Mouse (Mus musculus): Measurements from ENCODE around the gene Tedc1. TPM values are rescaled to one million over a fixed set of nuclear protein-coding genes. Genes with fewer than 3 reads are reported as not detected.

Tedc1 gene
- polyA plus RNA-seq, 1 experiment from 2014 or later = 24.2 TPM

DNA sequence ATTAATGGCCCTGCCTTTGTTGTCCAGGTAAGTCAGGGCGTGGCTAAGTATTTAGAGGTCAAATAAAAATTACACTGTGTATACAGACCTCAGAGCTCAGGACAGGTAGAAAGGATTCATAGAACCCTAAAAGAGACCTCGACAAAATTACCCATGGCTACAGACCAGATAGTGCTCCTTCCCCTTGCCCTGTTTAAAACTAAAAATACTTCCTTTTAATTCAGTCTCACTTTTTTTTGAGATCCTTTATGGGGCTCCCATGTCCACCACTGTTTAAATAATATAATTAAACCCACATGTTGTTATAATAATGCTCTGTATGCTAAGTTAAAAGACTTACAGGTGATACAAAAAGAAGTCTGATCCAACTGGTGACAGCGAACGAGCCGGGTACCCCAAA lies 55.6 kb downstream of the Tedc1 start:
- Histone ChIP-seq H3K4me3 (ENCODE audit: low read depth, low read length) (no peak overlapping the region), H3K9me3 (ENCODE audit: control insufficient read depth, low read length) (no peaks in the 10 kb centered on the region), H3K36me3 (ENCODE audit: control insufficient read depth, insufficient read depth, low read length) (no peaks in the 10 kb centered on the region), H3K4me1 (replicated peaks; ENCODE audit: control insufficient read depth, insufficient read depth, low read length) (no peaks in the 10 kb centered on the region), H3K27me3 (replicated peaks; ENCODE audit: control insufficient read depth, insufficient read depth, low read length) (no peaks in the 10 kb centered on the region), H3K27ac (ENCODE audit: low read depth) (no peak overlapping the region), H3K4me2 (ENCODE audit: low read length) (no peak overlapping the region), H3K9ac (ENCODE audit: low read length) (no peak overlapping the region)
- no peak for ATAC-seq (replicated peaks; ENCODE audit: low FRiP score, low TSS enrichment, low read depth)
- no peak for DNase-seq (ENCODE audit: low spot score)
- WGBS = 81% methylated on average over 5 of the region's 5 CpGs

- ATAC-seq (replicated peaks; ENCODE audit: low FRiP score, low TSS enrichment, low read depth) (no peak), DNase-seq (ENCODE audit: low spot score) (no peak)
- Histone ChIP-seq H3K27me3 (replicated peaks; ENCODE audit: control insufficient read depth, insufficient read depth, low read length) (no peaks in the 10 kb centered on the region), H3K9me3 (ENCODE audit: control insufficient read depth, low read length) (no peaks in the 10 kb centered on the region), H3K4me2 (ENCODE audit: low read length) (no peak overlapping the region), H3K36me3 (ENCODE audit: control insufficient read depth, insufficient read depth, low read length) (no peaks in the 10 kb centered on the region), H3K4me1 (replicated peaks; ENCODE audit: control insufficient read depth, insufficient read depth, low read length) (no peaks in the 10 kb centered on the region), H3K9ac (ENCODE audit: low read length) (no peak overlapping the region), H3K27ac (ENCODE audit: low read depth) (no peak overlapping the region), H3K4me3 (ENCODE audit: low read depth, low read length) (no peak overlapping the region)
- WGBS = 89% methylated on average over 10 of the region's 10 CpGs
These were observed 56.2 kb downstream of the Tedc1 start for GRCm38 (mm10) chr12:113212326-113212924.

DNA sequence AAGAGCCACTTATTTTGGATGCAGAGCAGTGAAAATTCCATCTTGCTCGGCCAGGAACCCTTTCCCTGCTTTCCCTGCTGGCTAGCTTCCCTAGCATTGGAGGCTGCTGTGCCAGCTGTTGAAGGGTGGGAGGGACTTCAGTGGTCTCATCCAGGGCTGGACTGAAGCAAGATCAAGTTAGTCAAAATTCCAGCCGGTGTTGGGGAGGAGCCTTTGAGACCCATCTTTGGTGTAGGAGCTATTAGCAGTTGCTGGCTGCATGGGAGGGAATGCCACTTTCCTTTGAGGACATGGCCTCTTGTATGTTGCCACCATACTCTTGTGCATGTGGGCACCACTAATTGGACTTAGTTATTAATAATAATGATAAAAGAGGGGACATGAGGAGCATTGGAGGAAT lies 57.0 kb downstream of the Tedc1 start:
- Histone ChIP-seq H3K27ac (ENCODE audit: low read depth) (no peak overlapping the region), H3K27me3 (replicated peaks; ENCODE audit: control insufficient read depth, insufficient read depth, low read length) (no peaks in the 10 kb centered on the region), H3K4me2 (ENCODE audit: low read length) (no peak overlapping the region), H3K4me3 (ENCODE audit: low read depth, low read length) (no peak overlapping the region), H3K9me3 (ENCODE audit: control insufficient read depth, low read length) (no peaks in the 10 kb centered on the region), H3K36me3 (ENCODE audit: control insufficient read depth, insufficient read depth, low read length) (no peaks in the 10 kb centered on the region), H3K9ac (ENCODE audit: low read length) (no peak overlapping the region), H3K4me1 (replicated peaks; ENCODE audit: control insufficient read depth, insufficient read depth, low read length) (no peaks in the 10 kb centered on the region)
- ATAC-seq (replicated peaks; ENCODE audit: low FRiP score, low TSS enrichment, low read depth) (no peak), DNase-seq (ENCODE audit: low spot score) (no peak)
- WGBS = 72% methylated on average over 2 of the region's 2 CpGs

- DNase-seq (ENCODE audit: low spot score) (no peak), ATAC-seq (replicated peaks; ENCODE audit: low FRiP score, low TSS enrichment, low read depth) (no peak)
- no peaks in the 10 kb centered on the region for H3K9me3 ChIP-seq (ENCODE audit: control insufficient read depth, low read length)
- H3K27me3 ChIP-seq (replicated peaks; ENCODE audit: control insufficient read depth, insufficient read depth, low read length) = no peaks in the 10 kb centered on the region
- whole genome bisulfite sequencing = 86% methylated on average over 25 of the region's 25 CpGs
- H3K9ac ChIP-seq (ENCODE audit: low read length) = no peak overlapping the region
- no peak overlapping the region for H3K4me2 ChIP-seq (ENCODE audit: low read length)
- no peak overlapping the region for H3K27ac ChIP-seq (ENCODE audit: low read depth)
- H3K36me3 ChIP-seq (ENCODE audit: control insufficient read depth, insufficient read depth, low read length) = no peaks in the 10 kb centered on the region
- H3K4me3 ChIP-seq (ENCODE audit: low read depth, low read length) = no peak overlapping the region
- H3K4me1 ChIP-seq (replicated peaks; ENCODE audit: control insufficient read depth, insufficient read depth, low read length) = no peaks in the 10 kb centered on the region
These were observed 58.0 kb downstream of the Tedc1 start for GRCm38 (mm10) chr12:113214072-113214808.

DNA sequence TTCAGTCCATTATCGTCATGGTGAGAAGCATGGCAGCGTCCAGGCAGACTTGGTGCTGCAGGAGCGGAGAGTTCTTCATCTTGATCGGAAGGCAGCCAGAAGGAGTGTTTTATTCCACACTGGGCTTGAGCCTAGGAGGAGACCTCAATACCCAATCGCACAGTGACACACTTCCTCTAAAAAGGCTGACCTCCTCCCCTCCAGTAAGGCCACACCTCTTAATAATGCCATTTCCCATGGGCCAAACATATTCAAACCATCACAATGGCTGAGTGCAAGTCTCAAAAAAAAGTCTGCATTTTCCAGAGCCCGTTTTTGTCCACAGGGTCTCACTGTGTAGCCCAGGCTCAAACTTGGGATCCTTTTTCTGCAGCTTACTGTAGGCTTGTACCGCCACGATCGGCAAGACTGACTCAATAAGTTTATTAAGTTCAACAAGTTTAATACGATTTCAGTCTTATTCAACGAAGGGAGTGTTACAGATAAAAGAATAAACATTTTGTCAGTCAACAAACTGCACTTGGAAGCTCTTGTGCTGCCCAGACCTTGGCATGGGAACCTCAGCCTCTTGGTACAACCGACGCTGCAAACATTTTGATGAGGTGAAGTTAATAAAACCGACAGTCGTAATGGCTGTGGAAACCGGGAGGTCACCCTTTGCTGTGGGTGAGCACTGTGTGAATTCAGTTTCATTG lies 58.9 kb downstream of the Tedc1 start:
- ATAC-seq (replicated peaks; ENCODE audit: low FRiP score, low TSS enrichment, low read depth) = no peak
- Histone ChIP-seq H3K27me3 (replicated peaks; ENCODE audit: control insufficient read depth, insufficient read depth, low read length) (no peaks in the 10 kb centered on the region), H3K36me3 (ENCODE audit: control insufficient read depth, insufficient read depth, low read length) (no peaks in the 10 kb centered on the region), H3K4me2 (ENCODE audit: low read length) (no peak overlapping the region), H3K27ac (ENCODE audit: low read depth) (no peak overlapping the region), H3K4me3 (ENCODE audit: low read depth, low read length) (no peak overlapping the region), H3K4me1 (replicated peaks; ENCODE audit: control insufficient read depth, insufficient read depth, low read length) (no peaks in the 10 kb centered on the region), H3K9ac (ENCODE audit: low read length) (no peak overlapping the region), H3K9me3 (ENCODE audit: control insufficient read depth, low read length) (no peaks in the 10 kb centered on the region)
- WGBS = 84% methylated on average over 16 of the region's 16 CpGs
- DNase-seq (ENCODE audit: low spot score) = no peak

Other genes starting within 250 kb of the Tedc1 start
- 4.1 and 4.4 TPM in 2 replicates for gene Jag2, start 226.6 kb upstream of the Tedc1 start, polyA plus RNA-seq (2014; fragmentation: Nextera tagmentation; extraction: Ambion mirVana)
- gene Nudt14, start 214.3 kb upstream of the Tedc1 start, polyA plus RNA-seq (2014; fragmentation: Nextera tagmentation; extraction: Ambion mirVana) = 102 and 105 TPM in 2 replicates
- 21.7 and 23.2 TPM in 2 replicates for gene Btbd6, start 179.9 kb upstream of the Tedc1 start, polyA plus RNA-seq (2014; fragmentation: Nextera tagmentation; extraction: Ambion mirVana)
- 53.8 and 55.8 TPM in 2 replicates for gene Brf1, start 155.7 kb upstream of the Tedc1 start, polyA plus RNA-seq (2014; fragmentation: Nextera tagmentation; extraction: Ambion mirVana)
- gene Pacs2, start 141.9 kb upstream of the Tedc1 start, polyA plus RNA-seq (2014; fragmentation: Nextera tagmentation; extraction: Ambion mirVana) = 12.5 and 14.3 TPM in 2 replicates
- not detected in 2 replicates for gene Tex22, start 81.9 kb upstream of the Tedc1 start, polyA plus RNA-seq (2014; fragmentation: Nextera tagmentation; extraction: Ambion mirVana)
- gene Mta1, start 58.1 kb upstream of the Tedc1 start, polyA plus RNA-seq (2014; fragmentation: Nextera tagmentation; extraction: Ambion mirVana) = 17.6 and 21.3 TPM in 2 replicates
- gene Crip2, start 16.2 kb upstream of the Tedc1 start, polyA plus RNA-seq (2014; fragmentation: Nextera tagmentation; extraction: Ambion mirVana) = 124 and 129 TPM in 2 replicates
- gene Crip1, start 10.1 kb upstream of the Tedc1 start, polyA plus RNA-seq (2014; fragmentation: Nextera tagmentation; extraction: Ambion mirVana) = 266 and 312 TPM in 2 replicates
- 6.6 and 7.6 TPM in 2 replicates for gene Tmem121, start 29.5 kb downstream of the Tedc1 start, polyA plus RNA-seq (2014; fragmentation: Nextera tagmentation; extraction: Ambion mirVana)